Mouse (Mus musculus): ENCODE measurements around the gene Tulp3.

DNA sequence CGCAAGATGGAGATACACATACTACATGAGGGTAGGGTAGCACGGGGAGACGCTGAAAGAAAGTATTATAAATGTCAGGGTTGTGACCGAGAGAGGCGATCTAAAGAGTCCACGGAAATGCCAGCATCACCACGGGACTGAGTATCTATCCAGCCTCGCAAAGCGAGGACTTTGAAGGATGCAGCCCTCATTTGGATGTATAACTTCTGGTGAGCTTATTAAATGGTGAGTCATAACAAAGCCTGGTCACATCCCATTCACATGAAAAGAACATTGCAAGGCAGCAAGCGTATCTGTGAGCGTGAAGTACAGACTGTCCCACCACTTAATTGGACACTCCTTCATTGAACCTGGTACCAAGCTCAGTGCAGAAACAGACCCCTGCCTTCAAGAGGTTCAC, 54.2 kb downstream of the Tulp3 start:
- TF ChIP-seq GATA1 (IDR thresholded peaks at IDR 0.05; ENCODE audit: low read length), result no peak
- TF ChIP-seq TAL1 (IDR thresholded peaks at IDR 0.05; ENCODE audit: low read length), result no peak
